Mouse (Mus musculus) intestine, embryonic 15.5 days (tissue): ENCODE measurements around the gene Kynu. TPM values are rescaled to one million over a fixed set of nuclear protein-coding genes. Genes with fewer than 3 reads are reported as not detected.
A peak's percentile ranks its signal among the peaks of the same experiment; 100 is the strongest.

Source experiments
- ATAC-seq: fragments of 200-750 bp; cut with Nextera tagmentation; 2 replicates; pipeline ENCODE4 v1.8.0; 2017; ENCODE audit warnings: moderate TSS enrichment, moderate library complexity
- H3K27ac ChIP-seq: fragments of 300-500 bp; sonication (generic); 2 replicates; pipeline ENCODE4 v1.5.1; 2015; ENCODE audit warnings: mild to moderate bottlenecking, inconsistent platforms
- H3K27me3 ChIP-seq: fragments of 300-500 bp; sonication (generic); replicated peaks from 2 replicates; pipeline ENCODE4 v1.6.1; 2015; ENCODE audit warnings: inconsistent platforms
- H3K36me3 ChIP-seq: fragments of 300-500 bp; sonication (generic); 2 replicates; pipeline ENCODE4 v1.6.1; 2015; ENCODE audit warnings: inconsistent platforms
- H3K4me1 ChIP-seq: fragments of 300-500 bp; sonication (generic); replicated peaks from 2 replicates; pipeline ENCODE4 v1.6.1; 2015; ENCODE audit warnings: inconsistent platforms
- H3K4me2 ChIP-seq: fragments of 300-500 bp; sonication (generic); replicated peaks from 2 replicates; pipeline ENCODE4 v1.6.1; 2015; ENCODE audit warnings: mild to moderate bottlenecking, inconsistent platforms
- H3K4me3 ChIP-seq: fragments of 300-500 bp; sonication (generic); replicated peaks from 2 replicates; pipeline ENCODE4 v1.5.1; 2015; ENCODE audit warnings: inconsistent platforms
- H3K9ac ChIP-seq: fragments of 300-500 bp; sonication (generic); 2 replicates; pipeline ENCODE4 v1.6.1; 2015; ENCODE audit warnings: inconsistent platforms
- H3K9me3 ChIP-seq: fragments of 300-500 bp; sonication (generic); 2 replicates; pipeline ENCODE4 v1.6.1; 2016; ENCODE audit warnings: inconsistent platforms
- WGBS: fragments of 180-500 bp; shearing (Covaris S2); methylation state at CpG from one replicate; pipeline ENCODE4 v1.1.7; 2015; 5-methylcytosine and 5-hydroxymethylcytosine counted together
- polyA plus RNA-seq: library from polyadenylated mRNA; unstranded; fragments of >200 nt; fragmentation: Nextera tagmentation; extraction: Ambion mirVana; gene quantifications from 2 replicates; pipeline ENCODE4 v1.2.1, GENCODE M21; 2015

Gene Kynu
- polyA plus RNA-seq, 1 experiment from 2014 or later, result 5.7 TPM

- 94% methylated on average over 1 of the region's 1 CpGs for WGBS
- H3K27me3 ChIP-seq, result no peaks in the 10 kb centered on the region
- no peak overlapping the region for H3K4me3 ChIP-seq
- H3K4me2 ChIP-seq, result no peak overlapping the region
- no peaks in the 10 kb centered on the region for H3K36me3 ChIP-seq
- no peaks in the 10 kb centered on the region for H3K9me3 ChIP-seq
- H3K4me1 ChIP-seq, result no peaks in the 10 kb centered on the region
- H3K9ac ChIP-seq, result no peak overlapping the region
- H3K27ac ChIP-seq, result no peak overlapping the region
- ATAC-seq, result no peak
Measured at GRCm38 (mm10) chr2:43573526-43573925, 18.4 kb downstream of the Kynu start.

- Histone ChIP-seq H3K36me3 (no peaks in the 10 kb centered on the region), H3K27ac (no peak overlapping the region), H3K9ac (no peak overlapping the region), H3K4me2 (no peak overlapping the region), H3K9me3 (no peaks in the 10 kb centered on the region), H3K4me3 (no peak overlapping the region), H3K4me1 (no peaks in the 10 kb centered on the region), H3K27me3 (no peaks in the 10 kb centered on the region)
- no peak for ATAC-seq
- 73% methylated on average over 8 of the region's 8 CpGs for WGBS
Measured at GRCm38 (mm10) chr2:43583243-43583812, 28.2 kb downstream of the Kynu start.

GRCm38 (mm10) chr2:43585508-43585907 lies 30.4 kb downstream of the Kynu start:
- Histone ChIP-seq H3K27ac (no peak overlapping the region), H3K9me3 (no peaks in the 10 kb centered on the region), H3K27me3 (no peaks in the 10 kb centered on the region), H3K9ac (no peak overlapping the region), H3K36me3 (no peaks in the 10 kb centered on the region), H3K4me1 (no peaks in the 10 kb centered on the region), H3K4me2 (no peak overlapping the region), H3K4me3 (no peak overlapping the region)
- ATAC-seq, result no peak
- 77% methylated on average over 3 of the region's 3 CpGs for WGBS

GRCm38 (mm10) chr2:43587832-43588231 lies 32.7 kb downstream of the Kynu start:
- H3K9me3 ChIP-seq, result no peaks in the 10 kb centered on the region
- no peak overlapping the region for H3K9ac ChIP-seq
- no peaks in the 10 kb centered on the region for H3K36me3 ChIP-seq
- no peak overlapping the region for H3K4me2 ChIP-seq
- H3K4me1 ChIP-seq, result no peaks in the 10 kb centered on the region
- ATAC-seq, result no peak
- WGBS, result 72% methylated on average over 2 of the region's 2 CpGs
- H3K27ac ChIP-seq, result no peak overlapping the region
- H3K27me3 ChIP-seq, result no peaks in the 10 kb centered on the region
- no peak overlapping the region for H3K4me3 ChIP-seq

DNA sequence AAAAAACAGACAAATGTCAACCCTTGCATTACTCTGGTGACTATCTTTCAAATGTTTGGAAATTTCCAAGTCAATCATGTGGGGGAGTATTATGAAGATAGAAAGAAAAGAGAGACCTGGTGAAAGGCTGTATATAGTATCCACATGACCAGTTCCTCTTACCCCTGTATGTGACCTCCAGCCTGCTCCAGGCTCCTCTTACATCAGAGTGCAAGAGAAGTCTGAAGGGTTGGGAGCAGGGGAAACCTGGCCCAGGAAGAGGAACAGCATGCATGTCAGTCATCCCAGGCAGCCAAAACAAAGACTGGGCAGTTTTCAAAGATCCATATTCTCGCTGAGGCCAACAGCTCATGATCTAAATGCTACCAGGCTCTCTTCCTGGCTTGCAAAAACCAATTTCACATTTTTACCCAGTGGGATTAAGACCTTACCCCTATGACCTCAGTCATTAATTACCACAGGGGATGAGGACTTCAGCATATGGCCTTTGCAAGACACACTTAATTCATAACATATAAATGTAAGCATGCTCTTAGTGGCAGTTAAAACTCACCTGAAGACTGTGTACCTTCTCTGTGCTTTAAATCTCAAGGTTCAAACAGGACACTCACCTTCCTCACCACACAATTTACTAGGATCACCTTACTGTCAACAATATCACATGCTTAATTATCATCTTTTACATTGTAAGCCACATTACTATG lies 37.0 kb downstream of the Kynu start:
- no peak for ATAC-seq
- Histone ChIP-seq H3K9ac (no peak overlapping the region), H3K27ac (no peak overlapping the region), H3K36me3 (no peaks in the 10 kb centered on the region), H3K9me3 (no peaks in the 10 kb centered on the region), H3K4me2 (no peak overlapping the region), H3K4me1 (no peaks in the 10 kb centered on the region), H3K4me3 (no peak overlapping the region), H3K27me3 (no peaks in the 10 kb centered on the region)
- 75% methylated on average over 1 of the region's 1 CpGs for WGBS

DNA sequence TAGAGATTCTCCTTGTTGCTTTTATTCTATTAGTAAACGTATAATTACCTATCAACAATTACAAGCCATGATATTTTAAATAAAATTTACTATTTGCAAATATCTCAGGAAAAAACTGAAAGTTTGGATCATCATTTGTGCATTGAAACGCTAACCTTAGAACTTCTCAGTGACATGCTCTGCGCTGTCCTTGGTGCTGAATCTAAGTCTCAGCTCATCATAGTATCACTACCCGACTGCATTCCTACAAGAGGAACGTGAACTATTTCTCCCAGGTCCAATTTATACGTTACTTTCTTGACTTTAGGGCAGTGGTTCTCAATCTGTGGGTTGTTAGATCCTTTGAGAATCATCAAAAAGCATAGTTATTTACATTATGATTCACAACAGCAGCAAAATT lies 58.4 kb downstream of the Kynu start:
- H3K4me1 ChIP-seq, result no peaks in the 10 kb centered on the region
- no peak overlapping the region for H3K4me3 ChIP-seq
- H3K27ac ChIP-seq, result no peak overlapping the region
- no peaks in the 10 kb centered on the region for H3K9me3 ChIP-seq
- H3K36me3 ChIP-seq, result no peaks in the 10 kb centered on the region
- no peak for ATAC-seq
- H3K9ac ChIP-seq, result no peak overlapping the region
- no peaks in the 10 kb centered on the region for H3K27me3 ChIP-seq
- H3K4me2 ChIP-seq, result no peak overlapping the region
- WGBS, result 5% methylated on average over 6 of the region's 6 CpGs

DNA sequence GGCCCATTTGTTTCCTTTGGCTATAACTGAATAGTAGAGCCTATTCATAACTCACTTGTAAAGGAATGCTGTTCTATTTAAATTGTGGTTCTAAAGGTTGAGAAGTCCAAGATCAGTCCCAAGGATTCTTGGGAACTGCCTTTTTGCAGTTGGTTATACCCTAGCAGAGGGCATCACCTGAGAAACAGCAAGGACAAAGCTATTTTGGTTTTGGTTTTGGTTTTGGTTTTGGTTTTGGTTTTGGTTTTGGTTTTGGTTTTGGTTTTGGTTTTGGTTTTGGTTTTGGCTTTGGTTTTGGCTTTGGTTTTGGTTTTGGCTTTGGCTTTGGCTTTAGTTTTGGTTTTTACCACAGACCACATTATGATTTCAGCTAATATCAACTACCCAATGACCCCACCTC lies 66.0 kb downstream of the Kynu start:
- no peak overlapping the region for H3K4me2 ChIP-seq
- H3K9ac ChIP-seq, result no peak overlapping the region
- no peaks in the 10 kb centered on the region for H3K4me1 ChIP-seq
- no peak overlapping the region for H3K27ac ChIP-seq
- no peaks in the 10 kb centered on the region for H3K36me3 ChIP-seq
- ATAC-seq, result no peak
- H3K4me3 ChIP-seq, result no peak overlapping the region
- no peaks in the 10 kb centered on the region for H3K9me3 ChIP-seq
- H3K27me3 ChIP-seq, result no peaks in the 10 kb centered on the region

DNA sequence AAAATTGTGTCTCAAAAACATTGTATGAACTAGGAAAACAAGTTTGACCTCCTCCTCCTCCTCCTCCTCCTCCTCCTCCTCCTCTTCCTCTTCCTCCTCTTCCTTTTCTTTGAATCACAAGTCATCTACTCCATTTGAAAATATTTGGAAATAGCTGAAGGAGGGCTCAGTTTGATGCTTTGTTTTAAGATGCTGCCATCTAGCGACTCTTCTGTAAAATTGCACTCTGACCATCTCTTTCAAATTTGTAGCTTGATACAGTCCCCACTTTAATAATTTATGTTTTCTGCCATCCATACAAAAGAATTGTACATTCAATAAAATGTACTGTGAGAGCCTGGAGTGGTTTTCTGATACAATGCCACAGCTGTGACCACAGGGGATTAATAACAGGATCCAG lies 67.7 kb downstream of the Kynu start:
- Histone ChIP-seq H3K36me3 (no peaks in the 10 kb centered on the region), H3K9me3 (no peaks in the 10 kb centered on the region), H3K9ac (no peak overlapping the region), H3K4me2 (no peak overlapping the region), H3K27ac (no peak overlapping the region), H3K27me3 (no peaks in the 10 kb centered on the region), H3K4me1 (no peaks in the 10 kb centered on the region), H3K4me3 (no peak overlapping the region)
- no peak for ATAC-seq
- WGBS, result 0% methylated on average over 1 of the region's 1 CpGs

GRCm38 (mm10) chr2:43631786-43632185 lies 76.7 kb downstream of the Kynu start:
- Histone ChIP-seq H3K9me3 (no peaks in the 10 kb centered on the region), H3K27ac (no peak overlapping the region), H3K4me1 (no peaks in the 10 kb centered on the region), H3K27me3 (no peaks in the 10 kb centered on the region), H3K4me2 (no peak overlapping the region), H3K36me3 (no peaks in the 10 kb centered on the region), H3K4me3 (no peak overlapping the region), H3K9ac (no peak overlapping the region)
- ATAC-seq, result no peak

- Histone ChIP-seq H3K9me3 (no peaks in the 10 kb centered on the region), H3K27me3 (no peaks in the 10 kb centered on the region), H3K4me3 (no peak overlapping the region), H3K9ac (no peak overlapping the region), H3K36me3 (no peaks in the 10 kb centered on the region), H3K27ac (no peak overlapping the region), H3K4me2 (no peak overlapping the region), H3K4me1 (no peaks in the 10 kb centered on the region)
- ATAC-seq, result no peak
Measured at GRCm38 (mm10) chr2:43636498-43636897, 81.4 kb downstream of the Kynu start.

- H3K4me1 ChIP-seq, result no peaks in the 10 kb centered on the region
- H3K27me3 ChIP-seq, result no peaks in the 10 kb centered on the region
- 80% methylated on average over 2 of the region's 2 CpGs for WGBS
- no peak for ATAC-seq
- no peak overlapping the region for H3K4me3 ChIP-seq
- H3K9me3 ChIP-seq, result no peaks in the 10 kb centered on the region
- H3K27ac ChIP-seq, result no peak overlapping the region
- no peaks in the 10 kb centered on the region for H3K36me3 ChIP-seq
- H3K9ac ChIP-seq, result no peak overlapping the region
- no peak overlapping the region for H3K4me2 ChIP-seq
Measured at GRCm38 (mm10) chr2:43646962-43647361, 91.8 kb downstream of the Kynu start.

- no peak overlapping the region for H3K4me2 ChIP-seq
- no peak overlapping the region for H3K4me3 ChIP-seq
- no peak for ATAC-seq
Measured at GRCm38 (mm10) chr2:43669588-43669987, 114.5 kb downstream of the Kynu start.

DNA sequence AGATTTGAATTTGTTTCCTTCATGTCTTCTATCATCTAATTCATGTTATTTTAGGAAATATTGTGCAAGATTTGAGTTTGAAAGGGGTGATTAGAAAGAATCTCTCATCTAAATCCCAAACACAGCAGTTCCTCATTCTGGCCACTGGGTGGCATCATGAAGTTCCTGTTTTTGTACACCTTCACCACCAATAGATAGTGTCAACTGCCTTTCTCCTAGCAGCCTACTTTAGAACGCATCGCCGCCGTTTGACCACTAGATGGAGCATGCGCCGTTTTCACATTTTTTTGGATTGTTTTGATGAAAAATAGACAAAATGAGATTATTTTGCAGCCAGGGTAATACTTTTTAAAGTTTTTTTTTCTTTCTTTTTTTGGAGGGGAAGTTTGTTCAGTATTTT lies 118.5 kb downstream of the Kynu start:
- H3K27ac ChIP-seq, result no peak overlapping the region
- peak; percentile 66; the same call in 1 of the 2 replicates for ATAC-seq
- H3K36me3 ChIP-seq, result no peaks in the 10 kb centered on the region
- H3K9ac ChIP-seq, result no peak overlapping the region
- no peaks in the 10 kb centered on the region for H3K4me1 ChIP-seq
- no peak overlapping the region for H3K4me2 ChIP-seq
- H3K4me3 ChIP-seq, result no peak overlapping the region
- 4% methylated on average over 6 of the region's 6 CpGs for WGBS
- no peaks in the 10 kb centered on the region for H3K9me3 ChIP-seq
- no peaks in the 10 kb centered on the region for H3K27me3 ChIP-seq

More at GRCm38 (mm10) chr2:43669588-43669987, 114.5 kb downstream of the Kynu start:
- H3K9ac ChIP-seq, result no peak overlapping the region
- H3K27ac ChIP-seq, result no peak overlapping the region
- H3K36me3 ChIP-seq, result no peaks in the 10 kb centered on the region
- no peaks in the 10 kb centered on the region for H3K4me1 ChIP-seq
- no peaks in the 10 kb centered on the region for H3K9me3 ChIP-seq
- H3K27me3 ChIP-seq, result no peaks in the 10 kb centered on the region
